Mouse (Mus musculus) hindbrain, embryonic 11.5 days (tissue): ENCODE data around the gene Gm8994. TPM values are rescaled to one million over a fixed set of nuclear protein-coding genes. Genes with fewer than 3 reads are reported as not detected.
"Not testable (repeated sequence)": the region's sequence is repeated elsewhere in the genome, so short reads cannot be mapped to it uniquely, and the experiment has no call there.

ENCODE experiments used
- ATAC-seq: fragments of 200-750 bp; cut with Nextera tagmentation; 2 replicates; pipeline ENCODE4 v1.8.0; 2017; ENCODE audit warnings: mild to moderate bottlenecking, moderate TSS enrichment, moderate library complexity; ENCODE audit not compliant: low FRiP score
- DNase-seq: peaks from one replicate; pipeline ENCODE4 v3.0.0-alpha.2; 2015; ENCODE audit warnings: low spot score
- H3K27ac ChIP-seq: fragments of 300-500 bp; sonication (generic); 2 replicates; pipeline ENCODE4 v1.5.1; 2014; ENCODE audit warnings: mild to moderate bottlenecking, low read depth, low read length
- H3K27me3 ChIP-seq: fragments of 300-500 bp; sonication (generic); 2 replicates; pipeline ENCODE4 v1.6.1; 2014; ENCODE audit warnings: mild to moderate bottlenecking, low read length, moderate library complexity, mixed read lengths; ENCODE audit not compliant: control insufficient read depth, insufficient read depth
- H3K36me3 ChIP-seq: fragments of 300-500 bp; sonication (generic); 2 replicates; pipeline ENCODE4 v1.6.1; 2014; ENCODE audit warnings: mild to moderate bottlenecking, low read length, moderate library complexity, mixed read lengths; ENCODE audit not compliant: control insufficient read depth, insufficient read depth
- H3K4me1 ChIP-seq: fragments of 300-500 bp; sonication (generic); replicated peaks from 2 replicates; pipeline ENCODE4 v1.6.1; 2014; ENCODE audit warnings: low read length, mixed read lengths; ENCODE audit not compliant: control insufficient read depth, insufficient read depth
- H3K4me2 ChIP-seq: fragments of 300-500 bp; sonication (generic); replicated peaks from 2 replicates; pipeline ENCODE4 v1.6.1; 2014; ENCODE audit warnings: mild to moderate bottlenecking, low read depth, low read length
- H3K4me3 ChIP-seq: fragments of 300-500 bp; sonication (generic); 2 replicates; pipeline ENCODE4 v1.5.1; 2014; ENCODE audit warnings: low read depth, low read length
- H3K9ac ChIP-seq: fragments of 300-500 bp; sonication (generic); 2 replicates; pipeline ENCODE4 v1.6.1; 2014; ENCODE audit warnings: low read depth, low read length
- H3K9me3 ChIP-seq: fragments of 300-500 bp; sonication (generic); 2 replicates; pipeline ENCODE4 v1.6.1; 2016; ENCODE audit warnings: low read length; ENCODE audit not compliant: control insufficient read depth
- WGBS: fragments of 180-500 bp; shearing (Covaris S2); extraction: QIAGEN DNeasy Blood & Tissue Kit; methylation state at CpG from one replicate; pipeline ENCODE4 v1.1.7; 2014; 5-methylcytosine and 5-hydroxymethylcytosine counted together
- polyA plus RNA-seq: library from polyadenylated mRNA; unstranded; fragments of >200 nt; fragmentation: Nextera tagmentation; extraction: Ambion mirVana; gene quantifications from 2 replicates; pipeline ENCODE4 v1.2.1, GENCODE M21; 2014

Gene Gm8994
- polyA plus RNA-seq, result not detected in 2 replicates

- not testable (repeated sequence) for H3K36me3 ChIP-seq, H3K9ac ChIP-seq, ATAC-seq, H3K4me3 ChIP-seq, H3K4me2 ChIP-seq, H3K9me3 ChIP-seq, H3K27ac ChIP-seq, H3K4me1 ChIP-seq, H3K27me3 ChIP-seq, DNase-seq
- 95% methylated on average over 4 of the region's 4 CpGs for WGBS
These were observed at the start of gene Gm8994 for GRCm38 (mm10) chr6:136327239-136327638. Gene Gm8994 (plus strand): TSS chr6:136327539.

DNA sequence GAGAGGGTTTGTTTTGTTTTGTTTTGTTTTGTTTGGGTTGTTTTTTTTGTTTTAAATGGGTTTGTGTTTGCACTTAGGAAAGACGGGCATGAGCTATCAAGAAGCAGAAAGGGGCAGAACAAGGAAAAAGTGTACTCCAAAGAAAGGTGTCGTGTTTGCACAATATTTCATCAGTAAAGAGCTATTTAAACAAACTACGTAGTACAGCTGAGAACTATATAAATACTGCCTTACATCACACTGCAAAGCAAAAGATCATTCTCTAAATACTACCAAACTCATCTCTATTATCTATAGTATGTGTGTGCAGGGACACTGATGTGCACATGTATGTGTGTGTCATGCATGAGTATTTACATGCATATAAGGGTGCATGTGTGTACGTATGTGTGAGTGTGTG is 49.7 kb upstream of the Gm8994 start:
- no peak overlapping the region for H3K4me3 ChIP-seq
- ATAC-seq (no peak), DNase-seq (no peak)
- H3K36me3 ChIP-seq, result no peaks in the 10 kb centered on the region
- WGBS, result 82% methylated on average over 4 of the region's 4 CpGs
- H3K9ac ChIP-seq, result no peak overlapping the region
- no peak overlapping the region for H3K4me2 ChIP-seq
- no peaks in the 10 kb centered on the region for H3K27me3 ChIP-seq
- no peaks in the 10 kb centered on the region for H3K4me1 ChIP-seq
- no peak overlapping the region for H3K27ac ChIP-seq
- no peaks in the 10 kb centered on the region for H3K9me3 ChIP-seq

DNA sequence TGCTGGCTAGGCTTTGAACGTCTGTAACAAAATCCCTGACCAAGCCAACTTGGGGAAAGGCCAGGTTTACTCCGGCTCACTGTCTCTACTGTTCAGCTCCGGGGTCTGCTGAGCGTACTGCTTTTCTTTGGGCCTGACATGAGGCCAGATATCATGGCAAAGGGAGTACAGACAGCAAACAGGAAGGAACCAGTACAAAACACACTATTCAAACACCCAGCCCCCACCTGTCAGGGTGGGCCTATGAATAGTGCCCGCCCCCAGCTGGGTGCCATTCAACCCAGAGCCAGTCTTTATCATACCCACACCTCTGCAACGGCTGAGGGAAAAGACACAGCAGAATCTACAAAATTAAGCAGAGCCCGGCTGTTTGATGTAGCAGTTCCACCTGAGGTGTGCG is 42.8 kb upstream of the Gm8994 start:
- no peak overlapping the region for H3K4me2 ChIP-seq
- no peaks in the 10 kb centered on the region for H3K4me1 ChIP-seq
- no peaks in the 10 kb centered on the region for H3K27me3 ChIP-seq
- ATAC-seq, result no peak
- H3K9ac ChIP-seq, result no peak overlapping the region
- no peaks in the 10 kb centered on the region for H3K9me3 ChIP-seq
- H3K36me3 ChIP-seq, result no peaks in the 10 kb centered on the region
- DNase-seq, result no peak
- 82% methylated on average over 8 of the region's 8 CpGs for WGBS
- H3K27ac ChIP-seq, result no peak overlapping the region
- no peak overlapping the region for H3K4me3 ChIP-seq

DNA sequence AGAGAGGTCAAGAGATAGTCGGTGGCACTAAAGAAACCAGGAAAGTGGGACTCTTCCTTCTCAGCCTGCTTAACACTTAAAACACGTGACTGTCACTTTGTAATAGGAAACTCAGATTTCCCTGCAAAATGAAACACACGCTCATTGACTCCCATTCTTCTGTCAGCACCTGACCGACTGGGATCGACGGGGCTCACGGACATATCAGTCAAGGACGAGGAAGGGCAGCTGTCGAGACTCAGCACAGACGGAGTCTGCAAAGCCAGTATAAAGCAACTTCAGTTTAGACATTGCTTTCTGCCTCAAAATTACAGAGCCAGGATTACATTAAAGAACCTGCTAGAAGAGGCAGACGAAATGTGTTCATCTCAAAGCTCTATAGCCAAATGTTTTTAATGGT is 41.2 kb upstream of the Gm8994 start:
- DNase-seq (no peak), ATAC-seq (no peak)
- H3K9ac ChIP-seq, result no peak overlapping the region
- H3K4me1 ChIP-seq, result no peaks in the 10 kb centered on the region
- no peak overlapping the region for H3K4me3 ChIP-seq
- no peak overlapping the region for H3K27ac ChIP-seq
- 82% methylated on average over 11 of the region's 11 CpGs for WGBS
- no peaks in the 10 kb centered on the region for H3K9me3 ChIP-seq
- no peaks in the 10 kb centered on the region for H3K27me3 ChIP-seq
- no peak overlapping the region for H3K4me2 ChIP-seq
- no peaks in the 10 kb centered on the region for H3K36me3 ChIP-seq

DNA sequence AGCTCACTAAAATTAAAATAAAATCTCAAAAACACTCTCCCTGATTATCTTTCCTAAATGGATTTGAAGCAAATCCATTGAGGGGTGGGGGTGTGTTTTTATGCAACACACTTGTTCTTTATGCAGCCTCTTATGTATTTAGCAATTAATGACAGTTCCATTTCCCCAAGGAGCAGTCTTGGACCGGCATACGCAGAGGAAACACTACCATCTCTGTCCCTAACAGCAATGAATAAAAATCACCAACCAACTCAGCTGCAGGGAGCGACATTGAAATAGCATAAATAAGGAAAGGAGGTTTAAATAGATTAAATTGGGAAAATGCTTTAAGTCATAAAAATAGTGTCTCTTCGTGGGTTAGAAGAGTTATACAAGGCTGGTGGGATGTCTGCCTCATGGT is 40.8 kb upstream of the Gm8994 start:
- H3K27ac ChIP-seq, result no peak overlapping the region
- DNase-seq (no peak), ATAC-seq (no peak)
- no peak overlapping the region for H3K9ac ChIP-seq
- no peak overlapping the region for H3K4me3 ChIP-seq
- no peaks in the 10 kb centered on the region for H3K4me1 ChIP-seq
- H3K4me2 ChIP-seq, result no peak overlapping the region
- no peaks in the 10 kb centered on the region for H3K9me3 ChIP-seq
- H3K27me3 ChIP-seq, result no peaks in the 10 kb centered on the region
- WGBS, result 78% methylated on average over 4 of the region's 4 CpGs
- no peaks in the 10 kb centered on the region for H3K36me3 ChIP-seq

- H3K9me3 ChIP-seq, result no peaks in the 10 kb centered on the region
- H3K36me3 ChIP-seq, result no peaks in the 10 kb centered on the region
- ATAC-seq, result no peak
- H3K4me3 ChIP-seq, result no peak overlapping the region
- no peak for DNase-seq
- 90% methylated on average over 3 of the region's 3 CpGs for WGBS
- H3K4me1 ChIP-seq, result no peaks in the 10 kb centered on the region
- no peak overlapping the region for H3K27ac ChIP-seq
- no peaks in the 10 kb centered on the region for H3K27me3 ChIP-seq
- no peak overlapping the region for H3K4me2 ChIP-seq
- H3K9ac ChIP-seq, result no peak overlapping the region
These were observed 35.9 kb upstream of the Gm8994 start for GRCm38 (mm10) chr6:136291424-136291823.

- no peaks in the 10 kb centered on the region for H3K4me1 ChIP-seq
- WGBS, result 77% methylated on average over 11 of the region's 11 CpGs
- no peak for DNase-seq
- no peaks in the 10 kb centered on the region for H3K9me3 ChIP-seq
- H3K36me3 ChIP-seq, result no peaks in the 10 kb centered on the region
- no peak overlapping the region for H3K9ac ChIP-seq
- no peak overlapping the region for H3K27ac ChIP-seq
- no peaks in the 10 kb centered on the region for H3K27me3 ChIP-seq
- no peak overlapping the region for H3K4me3 ChIP-seq
- no peak for ATAC-seq
- H3K4me2 ChIP-seq, result no peak overlapping the region
These were observed 35.2 kb upstream of the Gm8994 start for GRCm38 (mm10) chr6:136291951-136292714.

DNA sequence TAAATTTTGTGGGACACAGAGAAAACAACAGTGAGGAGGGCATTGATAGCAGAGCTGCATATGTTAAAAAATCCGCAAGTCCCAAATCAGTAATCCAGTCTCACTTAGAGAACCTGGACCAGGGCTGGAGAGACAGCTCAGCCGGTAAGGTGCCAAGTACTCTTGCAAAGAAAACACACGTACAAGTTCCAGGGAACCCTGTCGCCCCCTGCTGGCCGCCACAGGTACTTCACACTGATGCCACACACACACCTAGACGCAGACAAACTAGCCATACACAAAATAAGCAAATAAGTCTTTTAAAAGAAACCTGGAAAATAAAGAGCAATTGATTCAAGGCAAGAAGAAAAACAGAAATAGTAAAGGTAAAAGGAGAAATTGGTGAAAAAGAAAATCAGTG is 33.6 kb upstream of the Gm8994 start:
- no peaks in the 10 kb centered on the region for H3K36me3 ChIP-seq
- peak; percentile 10 for DNase-seq

DNA sequence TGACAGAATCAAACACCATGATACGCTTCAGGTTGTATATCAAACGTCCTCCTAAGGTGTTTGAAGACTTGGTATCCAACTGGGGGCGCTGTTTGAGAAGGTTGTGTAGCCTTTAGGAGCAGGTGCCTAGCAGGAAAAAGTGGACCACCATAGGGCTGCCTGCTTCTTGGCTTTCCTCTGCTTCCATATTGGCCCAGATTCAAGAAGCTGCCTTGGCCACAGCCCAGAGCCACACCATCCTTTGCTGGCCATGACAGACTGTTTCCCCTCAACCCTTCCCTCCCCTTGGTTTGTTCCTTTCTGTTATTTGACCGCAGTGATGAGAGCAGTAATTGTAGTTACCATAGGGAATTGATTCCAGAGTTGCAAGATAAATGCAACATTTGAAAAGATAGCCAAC is 31.5 kb upstream of the Gm8994 start:
- no peak overlapping the region for H3K27ac ChIP-seq
- DNase-seq, result no peak
- no peak for ATAC-seq
- H3K9me3 ChIP-seq, result no peaks in the 10 kb centered on the region
- H3K27me3 ChIP-seq, result no peaks in the 10 kb centered on the region
- no peaks in the 10 kb centered on the region for H3K4me1 ChIP-seq
- H3K9ac ChIP-seq, result no peak overlapping the region
- H3K4me2 ChIP-seq, result no peak overlapping the region
- 83% methylated on average over 4 of the region's 4 CpGs for WGBS
- H3K4me3 ChIP-seq, result no peak overlapping the region
- no peaks in the 10 kb centered on the region for H3K36me3 ChIP-seq

More for the DNA sequence above, 33.6 kb upstream of the Gm8994 start:
- no peaks in the 10 kb centered on the region for H3K4me1 ChIP-seq
- H3K4me3 ChIP-seq, result no peak overlapping the region
- H3K9me3 ChIP-seq, result no peaks in the 10 kb centered on the region
- WGBS, result 86% methylated on average over 6 of the region's 6 CpGs
- no peak overlapping the region for H3K9ac ChIP-seq
- no peak overlapping the region for H3K27ac ChIP-seq
- H3K27me3 ChIP-seq, result no peaks in the 10 kb centered on the region
- no peak for ATAC-seq
- no peak overlapping the region for H3K4me2 ChIP-seq
